Mouse (Mus musculus): ENCODE measurements around the gene Crocc.

DNA sequence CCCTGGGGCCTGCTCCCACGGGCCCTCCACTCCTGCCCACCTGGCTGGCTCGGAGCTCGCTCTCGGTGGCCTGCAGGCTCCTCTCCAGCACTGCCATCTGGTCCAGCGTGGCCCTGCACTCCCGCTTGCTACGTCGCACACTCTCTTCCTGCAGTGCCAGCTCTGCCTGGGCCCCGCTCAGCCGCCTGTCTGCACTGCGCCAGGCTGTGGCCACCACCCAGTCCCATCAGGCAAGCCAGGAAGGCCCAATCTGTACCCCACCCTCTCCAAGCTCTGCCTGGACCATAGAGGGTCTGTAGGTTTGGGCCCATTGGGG, 38.8 kb downstream of the Crocc start:
- TF ChIP-seq CTCF (IDR thresholded peaks at IDR 0.05; ENCODE audit: borderline replicate concordance, insufficient read depth, low read depth, low read length) (no peak), POLR2A (IDR thresholded peaks at IDR 0.05; ENCODE audit: borderline replicate concordance, insufficient read depth, low read length) (no peak)

All from cerebellum, adult 2 months (tissue).